Mouse (Mus musculus): ENCODE results near the gene Pxylp1.

DNA sequence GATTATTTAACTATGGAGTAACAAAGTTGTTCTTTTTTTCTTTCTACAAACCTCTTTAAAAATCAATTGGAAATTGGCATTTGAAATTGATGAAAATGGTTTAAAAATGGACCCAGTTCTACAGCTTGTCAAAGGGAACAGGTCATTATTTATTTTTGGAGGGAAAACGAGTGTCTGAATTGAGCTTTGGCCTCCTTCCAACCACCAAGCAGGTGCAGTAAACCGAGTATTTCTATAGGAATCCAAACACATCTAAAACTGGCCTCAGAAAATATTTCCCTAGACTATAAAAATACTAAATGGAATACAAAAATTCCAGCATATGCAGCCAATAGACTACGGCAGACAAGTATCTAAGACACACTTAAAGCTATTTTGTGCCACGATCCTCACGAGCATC is 68.9 kb downstream of the Pxylp1 start:
- TF ChIP-seq GATA1 (IDR thresholded peaks at IDR 0.05; ENCODE audit: borderline replicate concordance, low read length) (no peak), FLI1 (IDR thresholded peaks at IDR 0.05; ENCODE audit: low read length) (no peak)
